Mouse (Mus musculus) erythroid progenitor cell, adult 5-6 weeks (primary cell): ENCODE data around the gene Csf2rb. TPM values are rescaled to one million over a fixed set of nuclear protein-coding genes. Genes with fewer than 3 reads are reported as not detected.

Source experiments
- ATAC-seq: replicated peaks from 2 replicates; pipeline ENCODE4 v1.8.0; 2016; ENCODE audit warnings: moderate number of reproducible peaks, mild to moderate bottlenecking, moderate TSS enrichment, inconsistent platforms; ENCODE audit not compliant: poor library complexity, low FRiP score, severe bottlenecking
- total RNA-seq, 2 experiments: library from RNA; stranded (forward) in 1 of 2; stranded (reverse) in 1 of 2; fragments of 150-400 nt in 1 of 2; fragments of 186-747, 209-891 nt in 1 of 2; gene quantifications; 2 replicates each; pipeline versions ENCODE4 v1.2.3 to v1.2.4; 2015 to 2017; ENCODE audit warnings: low replicate concordance in 2 of 2

Csf2rb gene
- total RNA-seq, 2 experiments from 2014 or later = 6.8 to 12.6 TPM

DNA sequence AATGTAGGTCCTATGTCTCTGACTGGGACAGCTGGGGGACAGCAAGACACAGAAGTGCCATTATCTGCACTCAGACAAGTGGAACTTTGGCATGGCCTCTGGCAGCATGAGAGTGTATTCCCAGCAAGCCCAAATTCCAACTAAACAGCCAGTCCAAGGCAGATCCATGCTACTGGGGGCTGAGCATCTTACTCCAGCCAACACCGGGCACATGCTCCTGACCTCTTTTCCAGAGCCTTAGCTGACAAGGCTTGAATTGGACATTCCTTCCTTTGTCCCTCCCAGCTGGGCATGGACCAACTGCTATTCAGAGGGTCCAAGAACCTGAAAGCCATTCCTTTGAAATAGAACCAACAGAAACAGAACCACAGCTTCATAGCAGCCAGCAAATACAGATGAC lies 44.1 kb downstream of the Csf2rb start:
- no peak for ATAC-seq

GRCm38 (mm10) chr15:78372796-78373195 lies 47.2 kb downstream of the Csf2rb start:
- no peak for ATAC-seq

DNA sequence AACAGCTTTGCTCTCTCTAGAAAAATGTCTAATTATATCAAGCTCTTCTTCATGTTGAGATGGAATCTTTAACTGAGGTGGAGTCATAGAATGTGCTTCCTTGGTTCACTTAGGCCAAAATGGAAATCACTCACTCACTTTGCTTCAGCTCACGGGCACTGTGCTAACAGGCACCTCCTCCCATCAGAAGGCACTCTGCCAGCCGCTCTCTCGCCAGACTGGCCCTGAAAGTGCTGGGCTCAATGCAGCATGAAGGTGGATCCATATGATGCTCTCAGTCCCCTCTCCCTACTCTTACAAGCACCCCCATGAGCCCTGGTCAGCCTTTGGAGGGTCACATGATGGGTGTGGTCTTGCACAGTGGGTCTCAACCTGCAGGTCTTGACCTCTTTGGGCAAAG lies 48.7 kb downstream of the Csf2rb start:
- ATAC-seq = no peak

- ATAC-seq = no peak
Observed at GRCm38 (mm10) chr15:78377859-78378258, 52.3 kb downstream of the Csf2rb start.

GRCm38 (mm10) chr15:78378556-78378955 lies 53.0 kb downstream of the Csf2rb start:
- no peak; the same call in 1 of the 2 replicates for ATAC-seq

DNA sequence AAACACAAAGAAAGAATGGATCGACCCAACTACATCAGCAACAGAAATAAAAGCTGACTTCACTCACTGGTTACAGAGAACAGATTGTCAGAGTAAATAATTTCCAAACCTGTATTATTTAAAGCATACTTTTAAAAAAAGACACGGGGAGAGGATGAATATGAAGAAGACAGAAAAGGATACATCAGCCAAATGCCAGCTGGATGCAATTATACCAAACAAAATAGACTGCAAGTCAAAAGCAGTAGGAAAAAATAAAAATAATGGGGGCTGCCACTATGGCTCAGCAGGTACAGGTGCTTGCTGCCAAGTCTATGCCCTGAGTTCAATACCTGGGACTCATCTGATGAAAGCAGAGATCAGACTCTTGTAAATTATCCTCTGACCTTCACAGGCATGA lies 54.7 kb downstream of the Csf2rb start:
- no peak for ATAC-seq

- no peak for ATAC-seq
Observed at GRCm38 (mm10) chr15:78380741-78381140, 55.2 kb downstream of the Csf2rb start.

- ATAC-seq = no peak
Observed at GRCm38 (mm10) chr15:78382115-78382514, 56.6 kb downstream of the Csf2rb start.

DNA sequence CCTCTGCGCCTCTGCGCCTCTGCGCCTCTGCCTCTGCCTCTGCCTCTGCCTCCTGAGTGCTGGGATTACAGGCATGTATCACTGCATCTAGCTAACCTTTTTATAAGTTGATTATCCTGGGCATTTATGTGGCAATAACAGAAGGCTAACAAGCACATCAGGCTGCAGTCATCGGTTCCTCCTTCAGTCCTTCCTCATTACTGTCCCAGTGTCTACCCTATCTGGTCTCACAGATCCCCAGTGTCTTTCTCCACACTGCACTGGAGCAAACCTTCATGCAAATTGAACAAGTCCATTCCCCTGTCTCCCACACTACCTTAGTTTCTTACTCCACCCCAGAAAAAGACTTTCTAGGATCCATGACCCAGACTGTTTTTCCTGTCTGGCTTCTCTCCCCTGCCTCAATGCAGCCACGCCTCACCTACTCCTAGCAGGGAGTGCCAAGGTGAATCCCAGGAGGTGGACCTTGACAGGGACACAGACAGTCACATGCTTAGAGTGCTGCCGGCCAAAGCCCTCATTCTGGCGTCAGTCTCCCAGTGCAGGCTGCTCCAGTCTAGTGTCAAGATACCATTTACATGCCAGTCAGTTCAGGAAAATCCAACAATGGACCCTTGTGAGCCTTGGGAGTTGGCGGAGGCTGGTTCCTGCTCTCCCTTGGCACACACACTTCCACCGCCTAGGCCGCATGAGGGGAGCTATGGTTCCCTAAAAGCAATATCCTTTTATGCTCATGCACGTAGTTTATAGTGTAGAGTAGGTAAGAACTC lies 58.1 kb downstream of the Csf2rb start:
- no peak for ATAC-seq

DNA sequence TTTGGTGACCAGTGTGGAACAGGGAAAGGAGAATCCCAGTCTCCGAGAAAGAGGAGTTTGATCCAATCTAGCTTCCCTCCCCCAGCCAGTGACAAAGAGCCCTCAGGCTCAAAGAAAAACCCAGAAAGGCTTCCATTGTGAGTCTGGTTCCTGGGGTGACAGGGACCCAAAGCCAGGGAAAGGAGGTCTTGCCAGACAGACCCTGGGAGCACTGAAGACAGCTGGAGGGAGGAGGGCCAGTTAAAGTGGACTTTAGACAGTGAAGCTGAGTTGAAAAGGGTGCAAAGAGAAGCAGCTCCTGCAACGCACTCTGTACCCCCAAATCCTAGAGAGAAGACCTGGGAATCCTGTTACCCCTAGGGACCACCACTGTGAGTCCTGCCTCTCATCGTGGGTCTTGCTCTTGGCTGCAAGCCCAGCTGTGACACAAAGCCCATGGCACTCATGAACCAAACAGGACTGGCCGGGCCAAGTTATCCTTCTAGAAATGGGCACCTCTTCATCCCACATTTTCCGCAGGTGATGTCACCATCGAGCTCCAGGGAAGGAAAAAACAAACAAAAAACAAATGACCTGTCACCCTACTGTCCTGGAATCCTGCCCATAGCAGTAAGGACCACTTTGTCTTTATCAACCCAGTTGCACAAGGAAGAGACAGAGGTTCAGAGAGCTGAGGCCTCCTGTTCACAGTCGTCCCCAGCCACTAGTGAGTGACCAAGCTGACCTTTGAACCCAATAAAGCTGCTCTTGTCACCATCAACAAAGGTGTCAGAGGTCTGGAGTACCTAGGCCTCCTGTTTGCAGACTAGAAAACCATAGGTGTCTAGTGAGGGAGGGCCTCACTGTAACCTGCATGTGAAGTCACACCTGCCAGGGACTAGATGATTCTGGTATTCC lies 58.9 kb downstream of the Csf2rb start:
- ATAC-seq = no peak

DNA sequence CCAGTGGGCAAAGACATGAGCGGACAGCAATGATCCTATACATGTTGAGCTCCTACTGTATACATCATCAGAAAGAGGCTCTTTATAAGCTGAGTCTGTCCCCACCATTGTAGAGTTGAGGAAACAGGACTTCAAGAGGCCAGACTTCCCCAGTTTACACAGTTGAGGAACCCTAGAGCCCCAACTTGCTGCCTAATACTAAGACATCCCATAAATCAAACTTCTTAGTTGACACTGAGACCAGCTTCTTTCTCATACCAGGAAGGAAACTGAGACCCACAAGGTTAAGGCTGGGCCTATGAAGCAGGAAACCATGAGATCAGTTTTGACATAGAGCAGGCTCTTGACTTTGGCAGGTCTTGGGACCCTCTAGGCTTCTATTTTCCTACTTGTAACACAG lies 60.0 kb downstream of the Csf2rb start:
- ATAC-seq = no peak

GRCm38 (mm10) chr15:78390855-78391254 lies 65.3 kb downstream of the Csf2rb start:
- no peak for ATAC-seq

- no peak for ATAC-seq
Observed at GRCm38 (mm10) chr15:78395478-78395962, 70.0 kb downstream of the Csf2rb start, which contains the start of gene Tex33. Tex33 (minus strand) TSS chr15:78395912.

DNA sequence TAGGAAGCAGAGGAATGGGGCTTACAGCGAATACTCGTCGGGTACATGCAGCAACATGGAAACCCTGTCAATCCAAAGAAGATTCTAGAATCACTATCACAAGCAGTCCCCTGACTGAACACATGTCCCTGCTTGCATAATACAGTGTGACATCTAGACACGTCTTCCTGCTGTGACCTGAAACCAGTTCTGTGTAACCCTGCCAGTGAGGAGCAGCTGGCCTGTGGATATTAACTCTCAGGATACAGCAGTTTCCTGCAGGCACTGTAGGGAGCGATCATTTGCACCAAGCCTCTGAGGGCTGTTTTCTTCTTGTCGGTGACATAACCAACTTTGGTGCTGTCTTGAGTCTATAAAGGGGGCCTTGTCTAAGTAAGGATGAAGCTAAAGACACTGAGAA lies 75.8 kb downstream of the Csf2rb start:
- ATAC-seq = no peak

DNA sequence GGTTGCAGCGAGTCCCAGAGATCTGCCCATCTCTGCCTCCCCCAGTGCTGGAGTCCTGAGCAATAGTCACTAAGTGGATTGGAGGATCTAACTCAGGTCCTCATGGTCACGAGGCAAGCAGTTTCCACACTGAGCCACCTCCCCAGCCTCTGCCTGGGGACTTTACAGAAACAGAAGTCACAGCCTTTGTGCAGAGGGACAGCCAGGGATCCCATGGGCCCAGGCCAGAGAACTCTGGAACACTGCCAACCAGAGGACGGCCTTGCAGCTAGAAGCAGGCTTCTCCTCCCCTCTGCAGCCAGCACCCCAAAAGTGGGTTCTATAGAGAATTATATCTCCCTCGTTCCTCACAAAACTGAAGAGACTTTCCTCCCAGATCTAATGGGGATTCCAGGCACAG lies 76.4 kb downstream of the Csf2rb start:
- no peak for ATAC-seq

- no peak for ATAC-seq
Observed at GRCm38 (mm10) chr15:78402423-78402822, 76.9 kb downstream of the Csf2rb start.

- ATAC-seq = no peak
Observed at GRCm38 (mm10) chr15:78403301-78403741, 77.8 kb downstream of the Csf2rb start.
